Comparison of ENCODE assay signal across 21 mouse cellular contexts in genomic region chr4:145110736-145111135, GRCm38 (mm10).
DNase-seq lines count a peak whose midpoint lies in the region.
"Had no signal": no experiment of that assay in that cellular context is flagged by ENCODE, and none has a peak within 500 bp of the region (broad histone marks: within the 10 kb centered on the region; RNA-seq: fewer than 3 reads in every experiment).

No protein-coding gene starts in this region.

- 87% methylated on average over 6 of the region's 6 CpGs for WGBS in limb, embryonic 10.5 days

- H3K27ac ChIP-seq in limb, embryonic 10.5 days: peak overlapping the region; percentile 53; the same call in 1 of the 2 replicates
- H3K27ac ChIP-seq: embryonic facial prominence, embryonic 13.5 days; forebrain, embryonic 12.5 days; forebrain, embryonic 15.5 days; heart, embryonic 10.5 days; hindbrain, embryonic 14.5 days; hindbrain, postnatal 0 days had no signal

- H3K4me3 ChIP-seq in limb, embryonic 10.5 days: no peak overlapping the region
- H3K4me3 ChIP-seq: embryonic facial prominence, embryonic 13.5 days; erythroblast, embryonic 14.5 days; forebrain, embryonic 12.5 days; forebrain, embryonic 15.5 days; heart, embryonic 10.5 days had no signal

- H3K9me3 ChIP-seq in limb, embryonic 10.5 days (replicated peaks): no peaks in the 10 kb centered on the region
- H3K9me3 ChIP-seq: embryonic facial prominence, embryonic 13.5 days; forebrain, embryonic 12.5 days; forebrain, embryonic 15.5 days; heart, embryonic 10.5 days had no signal

- H3K36me3 ChIP-seq in limb, embryonic 10.5 days: peaks cover 84% of the 10 kb centered on the region

- peak; percentile 20 for DNase-seq in adrenal gland, postnatal 10 days
- DNase-seq in adrenal gland, adult 18-20 months (ENCODE audit: low spot score in 2 of 2): no peak
- DNase-seq in adrenal gland, postnatal 14 days: peak; percentile 30
- DNase-seq in adrenal gland, postnatal 25 days: peak; percentile 26
- DNase-seq in limb, embryonic 10.5 days (ENCODE audit: low spot score): no peak
- no peak for DNase-seq in heart, adult 9 months (ENCODE audit: low spot score in 2 of 2)
- DNase-seq: cerebellum, adult 11 months; cerebellum, adult 2 months; cerebellum, adult 9-11 months; cerebellum, postnatal 25 days; gastrocnemius, postnatal 14 days; heart, adult 18-20 months; kidney, adult 18-20 months; kidney, adult 9 months had no signal

- H3K27me3 ChIP-seq in limb, embryonic 10.5 days (ENCODE audit: low read depth, poor library complexity, severe bottlenecking): no peaks in the 10 kb centered on the region
- H3K27me3 ChIP-seq: embryonic facial prominence, embryonic 13.5 days; forebrain, embryonic 12.5 days; forebrain, embryonic 15.5 days had no signal

- H3K4me1 ChIP-seq in limb, embryonic 10.5 days: peaks cover 25% of the 10 kb centered on the region
- H3K4me1 ChIP-seq: forebrain, embryonic 12.5 days; forebrain, embryonic 15.5 days; heart, embryonic 10.5 days had no signal

Comparison
In these comparisons a context has a peak if more than half of its experiments do, and no peak if none do; other contexts are left out.
1. DNase-seq: peak in adrenal gland, postnatal 10 days (single experiment), adrenal gland, postnatal 14 days (single experiment) and adrenal gland, postnatal 25 days (single experiment); none in adrenal gland, adult 18-20 months (0 of 2), limb, embryonic 10.5 days (single experiment) and heart, adult 9 months (0 of 2).